Mouse (Mus musculus) embryonic facial prominence, embryonic 15.5 days (tissue): ENCODE data around the gene Krtap3-1. TPM values are rescaled to one million over a fixed set of nuclear protein-coding genes. Genes with fewer than 3 reads are reported as not detected.

ENCODE experiments used
- polyA plus RNA-seq: library from polyadenylated mRNA; unstranded; fragments of >200 nt; fragmentation: Nextera tagmentation; extraction: Ambion mirVana; gene quantifications from 2 replicates; pipeline ENCODE4 v1.2.1, GENCODE M21; 2015

Gene Krtap3-1
- polyA plus RNA-seq, 1 experiment from 2014 or later = 5.7 TPM

Other genes with a start within 250 kb of the Krtap3-1 start
- gene Krt25, start 243.7 kb downstream of the Krtap3-1 start, polyA plus RNA-seq = 26.1 and 71.3 TPM in 2 replicates
- gene Krt26, start 228.7 kb downstream of the Krtap3-1 start, polyA plus RNA-seq = 1.6 and 1.7 TPM in 2 replicates
- 44.9 and 72.2 TPM in 2 replicates for gene Krt27, start 215.5 kb downstream of the Krtap3-1 start, polyA plus RNA-seq
- 19.5 and 36.8 TPM in 2 replicates for gene Krt28, start 191.7 kb downstream of the Krtap3-1 start, polyA plus RNA-seq
- gene Krt10, start 177.3 kb downstream of the Krtap3-1 start, polyA plus RNA-seq = 506 and 568 TPM in 2 replicates
- gene Krt12, start 144.4 kb downstream of the Krtap3-1 start, polyA plus RNA-seq = 0.24 and 0.88 TPM in 2 replicates
- gene Krt20, start 128.5 kb downstream of the Krtap3-1 start, polyA plus RNA-seq = 0.55 and 0.58 TPM in 2 replicates
- gene Krt23, start 73.5 kb downstream of the Krtap3-1 start, polyA plus RNA-seq = 37.0 and 46.2 TPM in 2 replicates
- gene Krt39, start 45.3 kb downstream of the Krtap3-1 start, polyA plus RNA-seq = 0.16 and 0.35 TPM in 2 replicates
- gene Krt40, start 23.5 kb downstream of the Krtap3-1 start, polyA plus RNA-seq = 0.81 and 1.5 TPM in 2 replicates
- gene Krtap3-3, start 15.8 kb downstream of the Krtap3-1 start, polyA plus RNA-seq = 9.5 and 12.3 TPM in 2 replicates
- 2.8 and 2.9 TPM in 2 replicates for gene Krtap3-2, start 9.8 kb downstream of the Krtap3-1 start, polyA plus RNA-seq
- 1.2 TPM in 1 of 2 replicates, not detected in the other for gene Gm11939, start 7.2 kb downstream of the Krtap3-1 start, polyA plus RNA-seq
- 3.7 and 5.9 TPM in 2 replicates for gene Krtap1-5, start 14.4 kb upstream of the Krtap3-1 start, polyA plus RNA-seq
- 2.0 and 2.2 TPM in 2 replicates for gene Krtap1-4, start 17.0 kb upstream of the Krtap3-1 start, polyA plus RNA-seq
- 1.5 and 2.0 TPM in 2 replicates for gene Krtap1-3, start 24.7 kb upstream of the Krtap3-1 start, polyA plus RNA-seq
- 2.8 and 5.7 TPM in 2 replicates for gene Krtap9-3, start 31.5 kb upstream of the Krtap3-1 start, polyA plus RNA-seq
- gene Gm11938, start 36.7 kb upstream of the Krtap3-1 start, polyA plus RNA-seq = 4.5 and 7.3 TPM in 2 replicates
- gene Gm11937, start 43.6 kb upstream of the Krtap3-1 start, polyA plus RNA-seq = 4.7 and 7.0 TPM in 2 replicates
- 2.0 and 4.2 TPM in 2 replicates for gene Krtap2-4, start 48.2 kb upstream of the Krtap3-1 start, polyA plus RNA-seq
- gene Gm11562, start 53.8 kb upstream of the Krtap3-1 start, polyA plus RNA-seq = 3.9 and 5.1 TPM in 2 replicates
- 1.7 and 2.2 TPM in 2 replicates for gene Krtap4-1, start 61.6 kb upstream of the Krtap3-1 start, polyA plus RNA-seq
- 1.6 and 3.2 TPM in 2 replicates for gene Krtap4-2, start 68.5 kb upstream of the Krtap3-1 start, polyA plus RNA-seq
- gene Krtap4-7, start 77.5 kb upstream of the Krtap3-1 start, polyA plus RNA-seq = 2.0 and 2.3 TPM in 2 replicates
- 1.2 and 1.8 TPM in 2 replicates for gene Gm11555, start 83.6 kb upstream of the Krtap3-1 start, polyA plus RNA-seq
- 0.77 and 1.0 TPM in 2 replicates for gene Gm11563, start 92.3 kb upstream of the Krtap3-1 start, polyA plus RNA-seq
- 1.1 and 1.3 TPM in 2 replicates for gene Krtap4-6, start 99.3 kb upstream of the Krtap3-1 start, polyA plus RNA-seq
- gene Gm14190, start 124.1 kb upstream of the Krtap3-1 start, polyA plus RNA-seq = not detected in 2 replicates
- gene Gm14180, start 167.7 kb upstream of the Krtap3-1 start, polyA plus RNA-seq = not detected in 2 replicates
- gene Gm11595, start 206.3 kb upstream of the Krtap3-1 start, polyA plus RNA-seq = 1.0 and 1.9 TPM in 2 replicates
- 0.98 and 0.99 TPM in 2 replicates for gene Krtap4-8, start 214.1 kb upstream of the Krtap3-1 start, polyA plus RNA-seq
- 1.00 and 1.1 TPM in 2 replicates for gene Krtap4-9, start 218.6 kb upstream of the Krtap3-1 start, polyA plus RNA-seq
- 0.15 and 0.51 TPM in 2 replicates for gene Gm11596, start 226.8 kb upstream of the Krtap3-1 start, polyA plus RNA-seq
- not detected in 2 replicates for gene Gm11569, start 232.3 kb upstream of the Krtap3-1 start, polyA plus RNA-seq
- 0.33 TPM in 1 of 2 replicates, not detected in the other for gene Gm11554, start 237.8 kb upstream of the Krtap3-1 start, polyA plus RNA-seq
- 0.45 and 0.50 TPM in 2 replicates for gene Krtap4-13, start 243.3 kb upstream of the Krtap3-1 start, polyA plus RNA-seq
- gene Gm11564, start 249.0 kb upstream of the Krtap3-1 start, polyA plus RNA-seq = 0.53 and 0.61 TPM in 2 replicates